Mouse (Mus musculus): ENCODE data around the gene Gldc. TPM values are rescaled to one million over a fixed set of nuclear protein-coding genes. Genes with fewer than 3 reads are reported as not detected.

The Gldc gene
- polyA plus RNA-seq, 1 experiment, result not detected

- H3K4me1 ChIP-seq, result peaks cover 9% of the 10 kb centered on the region
- H3K36me3 ChIP-seq (replicated peaks; ENCODE audit: low read length), result no peaks in the 10 kb centered on the region
- peaks cover 7% of the 10 kb centered on the region for H3K9me3 ChIP-seq
- no peak overlapping the region for H3K4me3 ChIP-seq (replicated peaks)
- TF ChIP-seq FLI1 (IDR thresholded peaks at IDR 0.05; ENCODE audit: low read length) (no peak), GATA1 (IDR thresholded peaks at IDR 0.05; ENCODE audit: borderline replicate concordance, low read length) (no peak)
- H3K27me3 ChIP-seq (replicated peaks), result peaks cover 14% of the 10 kb centered on the region
Measured at GRCm38 (mm10) chr19:30202177-30202576, 26.9 kb upstream of the Gldc start.

GRCm38 (mm10) chr19:30194999-30195398 lies 19.8 kb upstream of the Gldc start:
- Histone ChIP-seq H3K36me3 (replicated peaks; ENCODE audit: low read length) (no peaks in the 10 kb centered on the region), H3K27me3 (replicated peaks) (no peaks in the 10 kb centered on the region), H3K4me3 (replicated peaks) (no peak overlapping the region), H3K4me1 (no peaks in the 10 kb centered on the region), H3K9me3 (peaks cover 14% of the 10 kb centered on the region)
- TF ChIP-seq GATA1 (IDR thresholded peaks at IDR 0.05; ENCODE audit: borderline replicate concordance, low read length) (no peak), FLI1 (IDR thresholded peaks at IDR 0.05; ENCODE audit: low read length) (no peak)

- TF ChIP-seq FLI1 (IDR thresholded peaks at IDR 0.05; ENCODE audit: low read length) (no peak), GATA1 (IDR thresholded peaks at IDR 0.05; ENCODE audit: borderline replicate concordance, low read length) (no peak)
- H3K27me3 ChIP-seq (replicated peaks), result no peaks in the 10 kb centered on the region
- no peak overlapping the region for H3K4me3 ChIP-seq (replicated peaks)
- H3K36me3 ChIP-seq (replicated peaks; ENCODE audit: low read length), result no peaks in the 10 kb centered on the region
- no peaks in the 10 kb centered on the region for H3K4me1 ChIP-seq
- peaks cover 35% of the 10 kb centered on the region for H3K9me3 ChIP-seq
Measured at GRCm38 (mm10) chr19:30187232-30187631, 12.0 kb upstream of the Gldc start.

- TF ChIP-seq FLI1 (IDR thresholded peaks at IDR 0.05; ENCODE audit: low read length) (no peak), GATA1 (IDR thresholded peaks at IDR 0.05; ENCODE audit: borderline replicate concordance, low read length) (no peak)
- Histone ChIP-seq H3K27me3 (replicated peaks) (peaks cover 2% of the 10 kb centered on the region), H3K9me3 (peaks cover 27% of the 10 kb centered on the region), H3K4me1 (no peaks in the 10 kb centered on the region), H3K36me3 (replicated peaks; ENCODE audit: low read length) (no peaks in the 10 kb centered on the region), H3K4me3 (replicated peaks) (no peak overlapping the region)
Measured at GRCm38 (mm10) chr19:30185536-30185935, 10.3 kb upstream of the Gldc start.

GRCm38 (mm10) chr19:30179979-30180378 lies 4.8 kb upstream of the Gldc start:
- Histone ChIP-seq H3K36me3 (replicated peaks; ENCODE audit: low read length) (no peaks in the 10 kb centered on the region), H3K27me3 (replicated peaks) (peaks cover 36% of the 10 kb centered on the region), H3K4me3 (replicated peaks) (no peak overlapping the region), H3K9me3 (peaks cover 29% of the 10 kb centered on the region), H3K4me1 (peaks cover 4% of the 10 kb centered on the region)
- no peak for TF ChIP-seq GATA1 (IDR thresholded peaks at IDR 0.05; ENCODE audit: borderline replicate concordance, low read length)
- no peak for TF ChIP-seq FLI1 (IDR thresholded peaks at IDR 0.05; ENCODE audit: low read length)

- no peak for TF ChIP-seq GATA1 (IDR thresholded peaks at IDR 0.05; ENCODE audit: borderline replicate concordance, low read length)
- TF ChIP-seq FLI1 (IDR thresholded peaks at IDR 0.05; ENCODE audit: low read length), result no peak
- H3K9me3 ChIP-seq, result peaks cover 26% of the 10 kb centered on the region
- no peaks in the 10 kb centered on the region for H3K36me3 ChIP-seq (replicated peaks; ENCODE audit: low read length)
- H3K4me3 ChIP-seq (replicated peaks), result no peak overlapping the region
- H3K27me3 ChIP-seq (replicated peaks), result peaks cover 63% of the 10 kb centered on the region
- H3K4me1 ChIP-seq, result peaks cover 9% of the 10 kb centered on the region
Measured at GRCm38 (mm10) chr19:30174074-30174670, 1.1 kb downstream of the Gldc start.

GRCm38 (mm10) chr19:30171346-30172055 lies 3.7 kb downstream of the Gldc start:
- H3K4me1 ChIP-seq, result peaks cover 9% of the 10 kb centered on the region
- TF ChIP-seq GATA1 (IDR thresholded peaks at IDR 0.05; ENCODE audit: borderline replicate concordance, low read length), result no peak
- TF ChIP-seq FLI1 (IDR thresholded peaks at IDR 0.05; ENCODE audit: low read length), result no peak
- peaks cover 11% of the 10 kb centered on the region for H3K9me3 ChIP-seq
- H3K36me3 ChIP-seq (replicated peaks; ENCODE audit: low read length), result no peaks in the 10 kb centered on the region
- H3K27me3 ChIP-seq (replicated peaks), result peaks cover 46% of the 10 kb centered on the region
- no peak overlapping the region for H3K4me3 ChIP-seq (replicated peaks)

- H3K36me3 ChIP-seq (replicated peaks; ENCODE audit: low read length), result no peaks in the 10 kb centered on the region
- peaks cover 34% of the 10 kb centered on the region for H3K27me3 ChIP-seq (replicated peaks)
- peaks cover 3% of the 10 kb centered on the region; the same call in 1 of the 2 replicates for H3K9me3 ChIP-seq
- no peak overlapping the region for H3K4me3 ChIP-seq (replicated peaks)
- TF ChIP-seq GATA1 (IDR thresholded peaks at IDR 0.05; ENCODE audit: borderline replicate concordance, low read length), result no peak
- no peak for TF ChIP-seq FLI1 (IDR thresholded peaks at IDR 0.05; ENCODE audit: low read length)
- H3K4me1 ChIP-seq, result peaks cover 8% of the 10 kb centered on the region
Measured at GRCm38 (mm10) chr19:30170319-30170718, 4.9 kb downstream of the Gldc start.

- H3K27me3 ChIP-seq (replicated peaks), result peaks cover 10% of the 10 kb centered on the region
- H3K9me3 ChIP-seq, result no peaks in the 10 kb centered on the region
- no peaks in the 10 kb centered on the region for H3K4me1 ChIP-seq
- H3K36me3 ChIP-seq (replicated peaks; ENCODE audit: low read length), result no peaks in the 10 kb centered on the region
- no peak overlapping the region for H3K4me3 ChIP-seq (replicated peaks)
- TF ChIP-seq GATA1 (IDR thresholded peaks at IDR 0.05; ENCODE audit: borderline replicate concordance, low read length) (no peak), FLI1 (IDR thresholded peaks at IDR 0.05; ENCODE audit: low read length) (no peak)
Measured at GRCm38 (mm10) chr19:30166801-30167505, 8.3 kb downstream of the Gldc start.

- peaks cover 2% of the 10 kb centered on the region for H3K27me3 ChIP-seq (replicated peaks)
- TF ChIP-seq FLI1 (IDR thresholded peaks at IDR 0.05; ENCODE audit: low read length), result no peak
- TF ChIP-seq GATA1 (IDR thresholded peaks at IDR 0.05; ENCODE audit: borderline replicate concordance, low read length), result no peak
- no peak overlapping the region for H3K4me3 ChIP-seq (replicated peaks)
- H3K4me1 ChIP-seq, result no peaks in the 10 kb centered on the region
- no peaks in the 10 kb centered on the region for H3K9me3 ChIP-seq
- no peaks in the 10 kb centered on the region for H3K36me3 ChIP-seq (replicated peaks; ENCODE audit: low read length)
Measured at GRCm38 (mm10) chr19:30164228-30164627, 11.0 kb downstream of the Gldc start.

Data from megakaryocyte, embryonic 14.5 days (primary cell).